Mouse (Mus musculus) hindbrain, embryonic 11.5 days (tissue): Measurements from ENCODE around the gene Naip2. TPM values are rescaled to one million over a fixed set of nuclear protein-coding genes. Genes with fewer than 3 reads are reported as not detected.

ENCODE experiments used
- polyA plus RNA-seq: library from polyadenylated mRNA; unstranded; fragments of >200 nt; fragmentation: Nextera tagmentation; extraction: Ambion mirVana; gene quantifications from 2 replicates; pipeline ENCODE4 v1.2.1, GENCODE M21; 2014

Gene Naip2
- polyA plus RNA-seq, 1 experiment from 2014 or later = 0.19 TPM

Other genes with a start within 250 kb of the Naip2 start
- gene Mccc2, start 186.5 kb downstream of the Naip2 start, polyA plus RNA-seq = 34.6 and 36.5 TPM in 2 replicates
- gene Bdp1, start 98.0 kb downstream of the Naip2 start, polyA plus RNA-seq = 23.0 and 31.6 TPM in 2 replicates
- gene Serf1, start 94.1 kb downstream of the Naip2 start, polyA plus RNA-seq = 264 and 267 TPM in 2 replicates
- gene Smn1, start 77.2 kb downstream of the Naip2 start, polyA plus RNA-seq = 78.4 and 82.6 TPM in 2 replicates
- 0.14 and 0.15 TPM in 2 replicates for gene Naip5, start 44.2 kb upstream of the Naip2 start, polyA plus RNA-seq
- 0.11 TPM in 1 of 2 replicates, not detected in the other for gene Naip6, start 115.6 kb upstream of the Naip2 start, polyA plus RNA-seq